Mouse (Mus musculus) lung, postnatal 0 days (tissue): ENCODE results near the gene Prdm16.

Experiments
- CTCF ChIP-seq: IDR thresholded peaks from 2 replicates; pipeline ENCODE4 v1.5.1; 2016; ENCODE audit warnings: antibody characterized with exemption, mild to moderate bottlenecking
- EP300 ChIP-seq: IDR thresholded peaks from 2 replicates; pipeline ENCODE4 v1.6.1; 2016; ENCODE audit warnings: antibody characterized with exemption, mild to moderate bottlenecking, control low read depth

DNA sequence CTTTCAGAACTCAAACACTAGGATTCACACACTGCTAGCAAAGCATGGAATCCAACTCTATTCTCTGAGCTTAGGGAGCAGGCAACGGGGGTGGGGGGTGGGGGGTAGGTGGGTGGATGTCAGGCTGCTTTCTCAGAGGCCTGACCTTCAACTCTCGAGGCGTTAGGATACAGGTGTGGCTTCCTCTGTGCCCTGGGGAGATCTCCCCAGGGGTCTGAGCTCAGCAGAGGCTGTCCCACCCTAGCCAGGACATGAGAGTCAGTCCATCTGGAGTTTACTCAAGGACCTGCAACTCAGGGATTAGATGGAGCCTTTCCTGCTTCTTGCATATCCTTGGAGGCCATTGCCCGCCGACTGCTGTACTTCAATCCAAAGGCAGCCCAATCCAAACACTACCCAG is 267.6 kb downstream of the Prdm16 start:
- no peak for TF ChIP-seq CTCF
- no peak for TF ChIP-seq EP300
